Mouse (Mus musculus) ES-Bruce4 (cell line): ENCODE results near the gene Eras. TPM values are rescaled to one million over a fixed set of nuclear protein-coding genes. Genes with fewer than 3 reads are reported as not detected.
A peak's percentile ranks its signal among the peaks of the same experiment; 100 is the strongest.

Experiments used
- H3K27ac ChIP-seq: 2 replicates; pipeline ENCODE4 v1.5.1; 2012; ENCODE audit warnings: low read length, inconsistent platforms; ENCODE audit not compliant: insufficient read depth
- H3K27me3 ChIP-seq: 2 replicates; pipeline ENCODE4 v1.6.1; 2012; ENCODE audit warnings: mild to moderate bottlenecking, low read length, inconsistent platforms; ENCODE audit not compliant: control insufficient read depth, poor library complexity, insufficient read depth, severe bottlenecking
- H3K36me3 ChIP-seq: 2 replicates; pipeline ENCODE4 v1.6.1; 2012; ENCODE audit warnings: inconsistent platforms, mild to moderate bottlenecking, low read length, moderate library complexity; ENCODE audit not compliant: control insufficient read depth, poor library complexity, insufficient read depth, severe bottlenecking
- H3K4me1 ChIP-seq: one replicate; pipeline ENCODE4 v1.8.1; 2011; ENCODE audit warnings: low read length; ENCODE audit not compliant: control insufficient read depth, insufficient read depth
- H3K4me3 ChIP-seq: 2 replicates; pipeline ENCODE4 v1.5.1; 2011; ENCODE audit warnings: low read depth, mild to moderate bottlenecking, low read length
- H3K9ac ChIP-seq: 2 replicates; pipeline ENCODE4 v1.6.1; 2012; ENCODE audit warnings: low read depth, mild to moderate bottlenecking, inconsistent platforms; ENCODE audit not compliant: poor library complexity, severe bottlenecking
- H3K9me3 ChIP-seq: replicated peaks from 2 replicates; pipeline ENCODE4 v1.6.1; 2012; ENCODE audit warnings: mild to moderate bottlenecking, low read length, inconsistent platforms; ENCODE audit not compliant: control insufficient read depth, poor library complexity, insufficient read depth, severe bottlenecking
- CTCF ChIP-seq: IDR thresholded peaks from one replicate; pipeline ENCODE4 v1.8.1; 2011; ENCODE audit warnings: low read depth, low read length
- EP300 ChIP-seq: IDR thresholded peaks from 2 replicates; pipeline ENCODE4 v1.6.1; 2011; ENCODE audit warnings: low read depth, low read length; ENCODE audit not compliant: insufficient read depth
- POLR2A ChIP-seq: IDR thresholded peaks from one replicate; pipeline ENCODE4 v1.8.1; 2011; ENCODE audit warnings: low read length; ENCODE audit not compliant: insufficient read depth
- polyA plus RNA-seq: library from polyadenylated mRNA; stranded (reverse); fragments of >200 nt; gene quantifications from 2 replicates; pipeline ENCODE4 v1.2.4, GENCODE M21; 2011; ENCODE audit warnings: low read depth; ENCODE audit not compliant: missing spikeins, insufficient read depth, insufficient read length

Eras gene
- polyA plus RNA-seq, 1 experiment: 31.2 TPM

GRCm38 (mm10) chrX:7879819-7880218 is 48.6 kb downstream of the Eras start:
- Histone ChIP-seq H3K36me3 (no peaks in the 10 kb centered on the region), H3K9ac (no peak overlapping the region), H3K4me3 (peak overlapping the region; percentile 36), H3K9me3 (no peaks in the 10 kb centered on the region), H3K4me1 (no peaks in the 10 kb centered on the region), H3K27ac (no peak overlapping the region), H3K27me3 (no peaks in the 10 kb centered on the region)
- TF ChIP-seq POLR2A: no peak
- TF ChIP-seq EP300: no peak
- TF ChIP-seq CTCF: no peak

GRCm38 (mm10) chrX:7878495-7878894 is 49.9 kb downstream of the Eras start:
- peak overlapping the region; percentile 55 for H3K9ac ChIP-seq
- no peak overlapping the region for H3K27ac ChIP-seq
- H3K4me1 ChIP-seq: no peaks in the 10 kb centered on the region
- peak overlapping the region; percentile 70 for H3K4me3 ChIP-seq
- H3K36me3 ChIP-seq: peaks cover 2% of the 10 kb centered on the region; the same call in 1 of the 2 replicates
- no peaks in the 10 kb centered on the region for H3K9me3 ChIP-seq
- no peak for TF ChIP-seq CTCF
- TF ChIP-seq EP300: no peak
- TF ChIP-seq POLR2A: no peak
- H3K27me3 ChIP-seq: no peaks in the 10 kb centered on the region

- Histone ChIP-seq H3K4me3 (peak within 1 kb of the TSS; percentile 78), H3K36me3 (peaks cover 2% of the 10 kb centered on the region; the same call in 1 of the 2 replicates), H3K4me1 (no peaks in the 10 kb centered on the region), H3K27ac (no peak within 1 kb of the TSS; the same call in 1 of the 2 replicates), H3K9ac (peak within 1 kb of the TSS; percentile 55), H3K9me3 (no peaks in the 10 kb centered on the region), H3K27me3 (no peaks in the 10 kb centered on the region)
- TF ChIP-seq EP300 (no peak), POLR2A (no peak), CTCF (no peak)
Observed at GRCm38 (mm10) chrX:7878007-7878419, 50.4 kb downstream of the Eras start, which contains the start of gene Pim2. Gene Pim2, plus strand, starts transcription at chrX:7878262.

Other genes with a start within 250 kb of the Eras start
- gene Magix, start 247.4 kb downstream of the Eras start, polyA plus RNA-seq: not detected in 2 replicates
- 14.7 and 17.1 TPM in 2 replicates for gene Gpkow, start 231.5 kb downstream of the Eras start, polyA plus RNA-seq
- gene Wdr45, start 214.3 kb downstream of the Eras start, polyA plus RNA-seq: 44.6 and 56.8 TPM in 2 replicates
- not detected in 2 replicates for gene Gm45208, start 206.4 kb downstream of the Eras start, polyA plus RNA-seq
- gene Praf2, start 200.2 kb downstream of the Eras start, polyA plus RNA-seq: 53.8 and 67.7 TPM in 2 replicates
- gene Ccdc120, start 177.7 kb downstream of the Eras start, polyA plus RNA-seq: 20.4 and 28.9 TPM in 2 replicates
- 65.8 and 81.6 TPM in 2 replicates for gene Tfe3, start 166.0 kb downstream of the Eras start, polyA plus RNA-seq
- gene Gripap1, start 138.8 kb downstream of the Eras start, polyA plus RNA-seq: 18.5 and 19.2 TPM in 2 replicates
- 8.3 and 8.6 TPM in 2 replicates for gene Kcnd1, start 106.3 kb downstream of the Eras start, polyA plus RNA-seq
- gene Otud5, start 87.2 kb downstream of the Eras start, polyA plus RNA-seq: 85.0 and 90.6 TPM in 2 replicates
- 29.8 and 31.2 TPM in 2 replicates for gene Pim2, start 50.3 kb downstream of the Eras start, polyA plus RNA-seq
- gene Slc35a2, start 44.6 kb downstream of the Eras start, polyA plus RNA-seq: 25.6 and 31.4 TPM in 2 replicates
- 83.3 and 87.9 TPM in 2 replicates for gene Pqbp1, start 29.3 kb downstream of the Eras start, polyA plus RNA-seq
- gene Timm17b, start 29.2 kb downstream of the Eras start, polyA plus RNA-seq: 41.6 and 44.9 TPM in 2 replicates
- gene Gm10491, start 20.8 kb downstream of the Eras start, polyA plus RNA-seq: not detected in 2 replicates
- gene Gm10490, start 19.1 kb downstream of the Eras start, polyA plus RNA-seq: not detected in 2 replicates
- 12.3 and 16.9 TPM in 2 replicates for gene Pcsk1n, start 8.8 kb downstream of the Eras start, polyA plus RNA-seq
- 85.6 and 101 TPM in 2 replicates for gene Hdac6, start 19.3 kb upstream of the Eras start, polyA plus RNA-seq
- 1.3 and 1.9 TPM in 2 replicates for gene Gata1, start 49.5 kb upstream of the Eras start, polyA plus RNA-seq
- 15.9 and 16.6 TPM in 2 replicates for gene Glod5, start 89.9 kb upstream of the Eras start, polyA plus RNA-seq
- gene Suv39h1, start 146.2 kb upstream of the Eras start, polyA plus RNA-seq: 35.4 and 35.9 TPM in 2 replicates
- 0.62 and 0.66 TPM in 2 replicates for gene Was, start 161.9 kb upstream of the Eras start, polyA plus RNA-seq
- gene Wdr13, start 204.3 kb upstream of the Eras start, polyA plus RNA-seq: 8.7 and 11.2 TPM in 2 replicates
- 421 and 458 TPM in 2 replicates for gene Rbm3, start 217.3 kb upstream of the Eras start, polyA plus RNA-seq
- gene Tbc1d25, start 247.6 kb upstream of the Eras start, polyA plus RNA-seq: 9.5 and 10.9 TPM in 2 replicates